Mouse (Mus musculus) kidney, postnatal 14 days (tissue): ENCODE data around the gene Tldc1.

Experiments
- DNase-seq: peaks from one replicate; pipeline ENCODE4 v3.0.0; 2022; ENCODE audit warnings: mixed read lengths

Gene Tldc1

DNA sequence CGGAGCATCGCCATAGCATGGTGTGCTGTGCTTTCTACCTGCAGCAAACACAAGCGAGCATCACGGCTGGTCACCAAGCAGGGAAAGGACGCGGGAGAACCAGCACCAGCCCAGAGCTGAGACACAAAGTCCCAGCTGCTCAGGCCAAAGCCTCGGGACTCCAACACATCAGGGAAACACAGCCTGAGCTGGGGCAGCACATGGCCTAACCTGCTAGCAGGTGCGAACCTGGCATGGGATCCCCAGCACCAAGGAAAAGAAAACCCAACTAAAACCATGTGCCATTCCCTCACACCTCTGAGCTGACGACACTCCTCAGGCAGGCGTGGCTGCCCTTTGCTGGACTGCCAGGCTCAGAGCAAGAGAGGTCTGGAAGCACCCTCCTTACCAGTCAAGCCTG lies 12.9 kb downstream of the Tldc1 start:
- DNase-seq = no peak

- no peak for DNase-seq
Measured at GRCm38 (mm10) chr8:119762226-119763220, 15.7 kb downstream of the Tldc1 start.

DNA sequence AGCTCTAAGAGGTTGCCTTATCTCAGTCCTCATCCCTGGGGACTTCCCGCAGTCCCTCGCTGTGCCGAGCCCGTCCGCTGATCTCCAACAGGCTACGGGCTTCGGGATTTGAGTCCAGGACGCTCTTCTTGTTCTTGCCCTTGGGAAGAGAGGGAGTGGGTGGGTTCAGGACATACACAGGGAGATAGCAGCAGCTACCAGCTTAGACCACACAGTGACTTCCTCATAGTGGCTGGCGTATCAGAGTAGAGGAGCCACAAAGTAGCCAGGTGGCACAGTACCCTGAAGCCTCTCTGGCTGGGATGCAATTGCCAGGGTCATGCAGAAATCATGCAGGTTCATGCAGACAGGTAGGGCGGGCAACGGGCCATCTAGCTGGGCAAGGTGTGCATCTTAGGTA lies 16.5 kb downstream of the Tldc1 start:
- no peak for DNase-seq

- peak; percentile 17 for DNase-seq
Measured at GRCm38 (mm10) chr8:119756538-119756937, 21.7 kb downstream of the Tldc1 start.

DNA sequence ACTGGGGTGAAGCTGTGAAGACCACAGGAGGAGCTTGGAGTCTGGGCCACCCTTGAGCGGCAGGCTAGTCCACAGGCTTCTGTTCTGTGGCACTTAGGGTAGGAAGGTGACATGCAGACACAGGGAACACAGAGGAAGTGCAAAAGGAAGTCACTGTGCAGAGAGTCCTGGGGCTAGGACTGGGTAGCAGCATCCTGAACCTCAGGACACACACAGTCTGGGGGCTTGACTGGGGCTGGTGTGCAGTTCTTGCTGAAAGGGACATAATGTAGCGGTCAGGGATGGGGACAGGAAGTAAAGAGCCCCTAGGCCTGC lies 22.1 kb downstream of the Tldc1 start:
- no peak for DNase-seq

GRCm38 (mm10) chr8:119755238-119756146 lies 22.7 kb downstream of the Tldc1 start:
- peak; percentile 53 for DNase-seq

- DNase-seq = no peak
Measured at GRCm38 (mm10) chr8:119744604-119745003, 33.6 kb downstream of the Tldc1 start.

DNA sequence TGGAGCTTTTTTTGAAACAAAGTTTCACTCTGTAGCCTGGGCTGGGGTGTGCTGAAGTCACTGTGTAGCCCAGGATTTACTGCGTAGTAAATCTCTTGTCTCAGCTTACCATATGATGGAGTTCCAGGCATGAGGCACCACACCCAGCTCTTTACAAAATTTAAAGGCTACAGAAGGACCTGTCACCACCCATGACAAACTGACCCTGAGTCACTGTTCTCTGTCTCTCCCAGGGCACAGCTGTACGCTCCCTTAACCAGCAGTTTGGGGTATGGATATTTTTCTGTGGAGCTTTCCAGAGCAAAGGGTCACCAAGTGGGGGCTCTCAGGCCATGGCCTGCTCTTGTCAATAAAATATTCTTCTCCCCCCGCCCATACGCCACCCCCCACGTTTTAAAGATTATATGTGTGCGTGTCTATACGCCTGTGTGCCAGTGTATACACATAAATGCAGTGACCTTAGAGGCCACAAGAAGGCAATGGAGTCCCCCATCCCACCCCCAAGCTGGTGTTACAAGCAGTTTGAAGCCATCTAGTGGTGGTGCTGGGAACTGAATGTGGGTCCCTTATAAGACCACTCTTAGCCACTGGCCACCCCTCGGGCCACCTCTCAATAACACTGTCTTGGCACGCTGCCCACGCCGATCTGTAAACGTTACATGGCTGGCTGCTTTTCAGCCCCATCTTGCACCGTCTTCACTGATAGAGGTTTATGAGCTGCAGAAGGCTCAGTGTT lies 34.8 kb downstream of the Tldc1 start:
- peak; percentile 47 for DNase-seq

GRCm38 (mm10) chr8:119742409-119742808 lies 35.8 kb downstream of the Tldc1 start:
- DNase-seq = no peak

GRCm38 (mm10) chr8:119740634-119741033 lies 37.6 kb downstream of the Tldc1 start:
- no peak for DNase-seq

DNA sequence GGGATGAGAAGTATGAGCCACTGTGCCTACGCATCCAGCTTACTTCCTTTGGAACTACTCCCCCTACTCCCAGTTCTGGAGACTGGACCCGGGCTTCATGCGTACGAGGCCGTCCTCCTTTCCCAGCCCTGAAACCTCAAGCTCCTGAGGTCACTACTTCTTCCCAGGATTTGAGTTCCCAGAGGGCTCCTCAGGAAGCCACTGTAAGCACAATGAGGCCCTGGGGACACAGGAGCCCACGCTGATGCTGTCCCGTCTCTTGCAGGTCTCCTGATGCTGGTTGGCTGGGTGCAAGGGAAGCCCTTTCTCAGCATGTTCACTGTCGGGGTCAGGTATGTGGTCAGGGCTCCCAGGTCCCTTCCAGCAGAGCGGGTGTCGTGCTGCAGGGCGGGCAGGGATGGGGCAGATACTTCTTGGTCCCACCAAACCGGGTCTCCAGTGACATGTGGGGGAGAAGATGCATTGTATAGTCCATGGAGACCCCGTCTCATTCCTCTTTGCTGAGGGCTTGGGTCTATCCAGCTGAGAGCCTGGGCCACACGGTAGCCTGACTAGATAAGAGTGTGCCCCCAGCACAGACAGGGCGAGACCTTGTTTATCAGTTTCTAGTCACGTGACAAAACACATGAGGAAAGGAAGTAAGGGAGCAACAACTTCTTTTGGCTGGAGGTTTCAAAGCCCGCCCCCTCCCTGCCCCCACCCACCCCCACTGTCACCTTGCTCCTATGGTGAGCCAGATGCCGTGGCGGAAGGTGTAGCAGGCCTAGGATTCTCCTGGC lies 39.9 kb downstream of the Tldc1 start:
- no peak for DNase-seq

DNA sequence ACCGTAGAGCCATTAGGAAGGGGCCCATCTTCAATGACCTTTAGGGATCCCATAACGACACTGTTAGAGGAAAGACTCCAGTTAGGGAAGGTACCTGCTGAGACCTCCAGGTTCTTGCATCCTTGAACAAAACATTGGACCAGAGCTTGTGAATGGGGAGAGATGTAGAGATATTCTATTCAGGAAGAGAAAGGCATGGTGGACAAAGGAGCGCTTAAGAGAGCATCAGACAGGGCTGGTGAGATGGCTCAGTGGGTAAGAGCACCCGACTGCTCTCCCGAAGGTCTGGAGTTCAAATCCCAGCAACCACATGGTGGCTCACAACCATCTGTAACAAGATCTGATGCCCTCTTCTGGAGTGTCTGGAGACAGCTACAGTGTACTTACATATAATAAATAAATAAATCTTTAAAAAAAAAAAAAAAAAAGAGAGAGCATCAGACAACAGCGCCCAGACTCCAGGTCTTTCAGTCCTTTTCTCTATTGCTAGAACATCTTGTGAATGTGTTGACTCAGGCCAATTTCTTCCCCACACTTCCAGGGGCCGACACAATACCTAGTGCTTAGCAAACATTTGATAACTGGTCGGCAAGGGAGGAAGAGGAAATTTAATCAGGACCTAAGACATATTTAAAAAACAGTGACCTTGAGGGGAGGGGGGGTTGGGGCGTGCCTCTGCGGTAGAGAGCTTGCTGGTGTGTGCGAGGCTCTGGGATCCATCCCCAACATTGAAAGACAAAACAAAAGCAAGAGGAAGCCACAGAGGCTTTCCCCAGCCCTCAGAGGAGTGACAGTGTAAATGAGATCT lies 40.9 kb downstream of the Tldc1 start:
- DNase-seq = no peak

- DNase-seq = no peak
Measured at GRCm38 (mm10) chr8:119736348-119736917, 41.8 kb downstream of the Tldc1 start.

GRCm38 (mm10) chr8:119732072-119732471 lies 46.1 kb downstream of the Tldc1 start:
- no peak for DNase-seq

DNA sequence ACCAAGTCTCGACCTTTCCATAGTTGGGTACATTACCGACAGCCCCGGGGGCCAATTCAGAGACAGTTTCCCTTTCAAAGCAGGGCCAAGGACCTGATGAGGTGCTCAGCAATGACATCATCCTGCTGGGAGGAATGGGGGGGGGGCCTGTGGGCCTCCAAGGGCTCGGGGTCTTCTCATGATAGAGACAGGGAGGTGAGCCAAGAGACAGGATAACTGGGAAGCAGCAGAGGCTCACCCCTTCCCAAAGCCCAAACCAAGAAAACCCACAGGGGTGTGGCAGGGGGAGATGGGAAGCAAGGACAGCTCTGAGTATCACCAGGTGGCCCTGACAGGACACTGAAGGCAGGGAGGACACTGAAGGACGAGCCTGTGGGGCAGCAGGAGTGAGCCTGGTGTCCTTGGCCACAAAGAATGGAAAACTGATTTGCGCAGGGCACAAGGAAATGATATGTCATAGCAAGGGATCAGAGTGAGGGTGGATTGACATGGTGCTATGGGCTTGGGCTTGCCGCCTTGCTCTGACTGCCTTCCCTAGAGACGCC lies 49.8 kb downstream of the Tldc1 start:
- DNase-seq = no peak

GRCm38 (mm10) chr8:119727093-119727492 lies 51.1 kb downstream of the Tldc1 start:
- no peak for DNase-seq

GRCm38 (mm10) chr8:119724596-119724995 lies 53.6 kb downstream of the Tldc1 start:
- DNase-seq = no peak

DNA sequence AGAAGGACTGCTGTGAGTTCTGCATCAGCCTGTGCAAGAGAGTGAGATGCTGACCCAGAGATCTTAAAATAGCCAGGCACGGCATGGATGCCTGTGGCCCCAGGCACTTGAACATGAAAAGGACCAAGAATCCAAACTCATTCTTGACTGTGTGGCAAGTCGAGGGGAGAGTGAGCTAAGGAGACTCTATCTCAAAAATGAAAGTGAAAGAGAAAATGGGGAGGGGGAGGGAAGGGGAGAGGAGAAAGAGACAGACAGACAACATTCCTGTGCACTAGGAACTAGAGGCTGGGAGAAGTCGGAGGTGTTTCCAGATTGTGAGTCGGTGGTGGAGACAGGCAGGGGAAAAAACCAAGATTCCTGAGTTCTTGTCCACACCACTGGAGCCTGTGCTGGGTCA lies 54.5 kb downstream of the Tldc1 start:
- no peak for DNase-seq

DNA sequence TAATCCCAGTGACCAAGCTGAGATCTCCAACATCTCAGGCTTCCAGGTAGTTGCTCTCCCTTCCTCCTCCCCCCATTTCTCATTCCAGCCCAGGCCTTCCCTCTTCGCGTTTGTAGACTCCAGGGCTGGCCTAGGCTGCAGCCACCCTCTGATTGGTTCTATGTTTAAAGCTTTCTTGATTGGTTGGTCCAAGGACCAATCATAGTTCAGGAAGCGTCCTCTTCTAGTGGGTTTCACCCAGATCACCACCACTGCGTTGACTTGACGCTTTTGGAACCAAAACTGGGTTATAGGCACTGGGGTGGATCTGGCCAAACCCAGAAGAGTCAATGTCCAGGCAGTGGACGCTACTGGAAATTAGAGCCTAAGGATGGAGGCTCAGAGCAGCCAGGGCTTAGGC lies 55.9 kb downstream of the Tldc1 start:
- DNase-seq = no peak

DNA sequence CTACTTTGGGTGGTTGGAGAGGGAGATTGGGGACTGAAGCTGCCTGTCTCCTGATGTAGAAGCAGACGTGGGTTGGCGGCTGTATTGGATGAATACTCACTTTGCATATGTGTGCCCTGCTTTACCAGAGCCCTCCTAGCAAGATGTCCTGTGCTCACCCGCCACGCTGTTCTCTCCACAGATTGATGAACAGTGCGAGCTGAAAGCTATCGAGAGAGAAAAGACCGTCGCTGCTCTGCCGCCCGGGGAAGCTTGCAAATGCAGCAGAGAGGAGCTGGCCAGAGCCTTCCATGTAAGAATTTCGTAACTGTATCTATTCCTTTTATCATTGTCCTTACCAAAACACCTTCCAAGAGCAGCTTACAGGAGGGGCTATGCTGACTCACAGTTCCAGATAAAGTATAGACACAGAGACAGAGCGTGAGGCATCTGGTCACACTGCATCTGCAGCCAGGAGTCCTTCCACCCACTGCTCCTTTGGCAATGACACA lies 59.2 kb downstream of the Tldc1 start:
- no peak for DNase-seq
